Mouse (Mus musculus): ENCODE measurements around the gene Hmgn3. TPM values are rescaled to one million over a fixed set of nuclear protein-coding genes. Genes with fewer than 3 reads are reported as not detected.
A peak's percentile ranks its signal among the peaks of the same experiment; 100 is the strongest.

The Hmgn3 gene
- total RNA-seq, 2 experiments from 2014 or later = 5.8 to 6.2 TPM

DNA sequence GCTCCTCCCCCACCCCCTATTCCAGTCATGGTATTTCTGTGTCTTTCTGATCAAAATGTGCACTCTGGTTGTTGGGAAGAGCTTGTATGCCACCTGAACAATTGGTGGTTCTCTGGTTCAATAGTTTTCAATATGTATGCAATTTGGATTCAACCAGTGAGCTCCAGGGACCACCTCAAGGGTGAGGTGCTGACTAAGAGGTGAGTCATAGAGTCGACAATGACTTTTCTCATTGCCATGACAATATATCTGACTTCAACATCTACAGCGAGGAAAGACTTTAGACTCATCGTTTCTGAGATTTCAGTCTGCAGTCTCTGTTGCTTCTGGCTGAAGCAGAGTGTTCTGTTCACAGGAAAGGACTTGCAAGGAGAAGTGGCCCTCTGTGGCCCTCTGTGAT is 44.8 kb downstream of the Hmgn3 start:
- DNase-seq = no peak
- intact Hi-C loops (cut with DNase I) = no loop called here

DNA sequence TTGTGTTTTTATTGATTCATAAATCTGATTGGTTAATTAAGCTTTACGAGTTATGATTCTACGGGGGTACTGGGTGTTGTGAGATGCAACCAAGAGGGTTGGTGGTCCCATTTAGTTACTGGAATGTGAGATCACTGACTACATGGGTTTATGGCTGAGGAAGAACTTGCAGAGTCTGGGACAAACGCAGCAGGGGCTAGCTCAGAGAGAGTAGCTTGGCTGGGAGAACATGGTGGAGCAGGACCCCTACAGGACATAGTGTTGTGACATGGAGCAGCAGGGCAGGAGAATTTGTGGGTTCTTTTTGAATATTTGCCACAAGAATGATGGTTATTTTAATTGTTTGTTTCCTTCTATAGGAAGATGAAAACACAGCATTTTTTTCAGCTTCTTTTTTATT is 45.7 kb downstream of the Hmgn3 start:
- no peak for DNase-seq
- intact Hi-C loops (cut with DNase I) = no loop called here

DNA sequence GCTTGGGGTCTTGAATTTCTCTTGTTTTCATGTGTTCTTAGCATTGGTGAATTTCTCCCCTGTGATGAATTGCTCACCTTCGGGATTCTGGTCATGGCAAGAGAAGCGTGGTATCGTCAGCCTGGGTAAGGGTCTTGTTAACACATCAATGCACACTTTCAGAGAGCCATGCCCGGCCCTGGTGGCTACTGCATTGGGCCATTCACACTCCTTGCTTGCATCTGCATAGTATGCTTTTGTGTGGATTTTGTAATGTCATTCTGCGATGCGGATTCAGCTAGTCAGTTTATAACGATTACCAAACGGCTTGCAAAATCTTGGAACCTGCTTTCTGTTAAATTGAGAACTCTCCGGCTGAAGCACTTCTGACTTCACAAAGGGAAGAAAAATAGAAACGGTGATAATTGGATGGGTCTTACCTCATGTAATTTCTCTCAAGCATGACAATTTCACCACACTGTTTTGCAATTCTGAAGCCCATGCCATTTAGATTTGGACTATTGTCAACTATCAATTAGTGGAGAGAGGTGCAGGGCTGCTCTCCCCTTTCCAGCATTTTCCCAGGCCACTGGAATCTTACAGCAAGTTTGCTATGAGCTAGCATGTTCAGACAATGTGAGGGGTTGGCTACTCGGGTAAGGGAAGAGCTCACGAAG is 47.7 kb downstream of the Hmgn3 start:
- intact Hi-C loops (cut with DNase I) = no loop called here

DNA sequence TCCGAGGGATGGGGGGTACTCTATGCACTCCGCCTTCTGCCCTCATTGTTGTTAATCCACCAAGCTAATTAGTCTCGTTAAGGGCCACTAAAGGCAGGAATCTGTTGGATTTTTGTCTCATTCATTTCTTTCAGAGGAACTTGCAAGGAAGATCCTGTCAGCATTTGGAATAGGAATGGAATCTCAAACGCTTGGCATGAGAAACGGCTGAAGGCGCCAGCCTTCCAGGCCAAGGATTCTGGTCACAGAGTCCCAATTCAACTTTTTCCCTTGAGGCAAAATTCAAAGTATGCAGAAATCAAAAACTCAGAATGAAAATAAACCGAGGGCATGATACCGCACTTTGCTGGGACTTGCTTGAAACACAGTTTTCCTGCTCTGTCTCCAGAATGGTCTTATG is 48.7 kb downstream of the Hmgn3 start:
- intact Hi-C loops (cut with DNase I) = no loop called here
- peak; percentile 21 to 44 for DNase-seq

More for the DNA sequence above, 47.7 kb downstream of the Hmgn3 start:
- no peak for DNase-seq

DNA sequence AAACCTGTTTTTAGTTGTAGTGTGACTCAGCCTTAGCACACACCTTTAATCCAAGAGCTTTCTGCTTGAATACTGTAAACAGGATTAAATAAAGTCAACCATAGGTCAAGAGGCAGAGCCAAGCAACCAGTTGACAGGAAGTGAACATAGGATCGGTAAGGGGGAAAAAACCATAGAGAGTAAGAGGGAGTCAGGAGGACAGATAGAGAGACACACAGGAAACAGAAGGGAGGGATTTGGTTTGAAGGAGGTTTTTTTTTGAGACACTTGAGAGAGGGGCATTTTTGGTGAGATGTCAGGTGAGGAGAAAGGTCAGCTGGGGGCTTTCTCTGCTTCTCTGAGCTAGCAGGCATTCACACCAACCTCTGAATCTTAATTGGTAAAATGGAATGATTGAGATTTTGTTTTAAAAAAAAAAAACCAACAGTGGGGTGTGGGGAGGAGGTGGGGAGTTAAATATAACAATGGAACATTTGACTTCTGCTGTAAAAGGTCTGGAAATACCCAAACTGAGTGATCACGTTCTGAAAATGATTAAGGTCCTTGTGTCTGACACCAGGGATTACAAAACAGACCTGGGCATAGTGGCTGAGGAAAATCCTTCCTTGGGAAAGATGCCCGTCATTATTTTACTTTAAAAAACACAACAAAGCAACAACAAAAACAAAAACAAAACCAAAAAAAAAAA is 51.7 kb downstream of the Hmgn3 start:
- DNase-seq = no peak
- intact Hi-C loops (cut with DNase I) = no loop called here

DNA sequence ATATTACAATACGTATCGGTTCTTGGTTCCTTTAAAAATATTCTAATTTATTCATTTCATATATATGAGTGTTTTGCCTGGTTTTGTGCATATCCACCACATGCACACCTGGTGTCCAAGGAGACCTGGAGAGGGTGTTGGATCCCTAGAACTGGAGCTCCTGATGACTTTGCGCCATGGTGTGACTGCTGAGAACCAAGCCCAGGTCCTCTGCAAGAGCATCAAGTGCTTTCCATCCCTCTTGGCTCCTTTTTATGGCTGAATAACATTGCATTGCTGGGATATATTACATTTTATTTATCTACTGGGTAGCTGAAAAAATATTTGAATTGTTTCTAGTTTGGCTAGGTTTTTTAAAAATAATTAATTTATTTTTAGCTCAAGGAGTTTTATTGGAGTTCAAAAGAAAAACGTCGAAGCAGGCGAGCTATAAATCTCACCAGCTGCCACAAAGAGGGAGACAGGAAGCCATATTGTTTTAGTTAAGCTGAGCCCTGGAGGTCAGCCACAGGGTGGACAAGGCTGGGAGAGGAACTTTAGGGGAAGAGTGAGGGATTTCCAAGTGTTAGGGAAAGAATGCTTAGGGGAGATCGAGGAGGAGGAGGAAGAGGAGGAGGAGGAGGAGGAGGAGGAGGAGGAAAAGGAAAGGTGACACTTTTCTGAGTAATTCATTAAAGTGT is 62.6 kb downstream of the Hmgn3 start:
- DNase-seq = no peak

DNA sequence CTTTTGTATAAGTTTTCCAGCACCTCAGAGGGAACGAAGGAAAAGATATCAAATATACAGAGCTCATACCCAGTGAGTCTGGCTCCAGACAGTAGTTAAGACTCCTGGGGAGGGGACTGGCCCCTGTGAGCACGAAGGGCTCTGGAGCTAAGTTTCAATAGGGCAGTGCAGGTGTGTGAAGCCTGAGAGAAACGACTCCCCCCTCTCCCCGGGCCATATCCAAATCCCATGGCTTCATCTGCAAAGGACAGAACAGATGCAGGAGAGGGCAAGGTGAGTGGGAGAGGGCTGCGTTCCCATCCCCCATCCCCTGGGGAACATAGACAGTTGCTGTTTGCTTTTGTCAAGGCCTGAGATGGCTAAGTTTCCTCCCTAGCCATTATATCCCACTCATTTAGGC is 63.4 kb downstream of the Hmgn3 start:
- intact Hi-C loops (cut with DNase I) = no loop called here
- DNase-seq = no peak

More for the DNA sequence above, 62.6 kb downstream of the Hmgn3 start:
- intact Hi-C loops (cut with DNase I) = no loop called here

DNA sequence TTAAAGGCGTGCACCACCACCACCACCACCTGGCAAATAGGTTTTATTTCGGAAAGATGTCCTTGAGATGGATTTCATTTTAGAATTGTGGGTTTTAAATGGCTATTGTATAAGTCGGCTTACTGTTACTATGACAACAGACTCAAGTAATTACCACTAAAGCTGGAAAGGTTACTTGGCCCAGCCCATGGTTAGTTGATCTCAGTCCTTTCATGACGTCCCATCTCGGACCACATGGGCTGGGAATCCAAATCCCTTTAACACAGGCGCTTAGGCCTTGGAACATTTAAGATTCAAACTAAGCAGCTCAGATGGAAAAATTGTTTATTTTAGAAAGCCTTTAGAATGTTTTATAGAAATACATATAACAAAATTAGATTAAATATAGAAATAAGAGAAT is 64.2 kb downstream of the Hmgn3 start:
- DNase-seq = no peak
- intact Hi-C loops (cut with DNase I) = no loop called here

DNA sequence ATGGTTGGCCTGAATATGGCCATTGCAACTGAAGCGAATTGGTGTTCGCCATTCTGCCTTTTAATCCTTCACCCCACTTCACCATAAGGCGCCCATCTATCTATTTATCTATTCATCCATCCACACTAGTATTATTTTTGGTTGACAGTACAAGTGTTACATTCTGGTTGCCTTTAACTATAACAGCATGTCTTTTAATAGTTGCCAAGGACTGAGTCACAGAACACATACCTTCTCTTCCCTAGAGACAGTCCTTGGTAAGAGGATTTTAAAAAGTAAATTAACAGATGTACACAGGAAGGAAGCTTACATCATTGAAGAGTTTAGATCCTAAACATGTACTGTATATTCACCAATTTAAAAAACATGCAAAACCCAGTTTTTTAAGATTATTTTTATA is 66.8 kb downstream of the Hmgn3 start:
- DNase-seq = no peak
- intact Hi-C loops (cut with DNase I) = no loop called here

DNA sequence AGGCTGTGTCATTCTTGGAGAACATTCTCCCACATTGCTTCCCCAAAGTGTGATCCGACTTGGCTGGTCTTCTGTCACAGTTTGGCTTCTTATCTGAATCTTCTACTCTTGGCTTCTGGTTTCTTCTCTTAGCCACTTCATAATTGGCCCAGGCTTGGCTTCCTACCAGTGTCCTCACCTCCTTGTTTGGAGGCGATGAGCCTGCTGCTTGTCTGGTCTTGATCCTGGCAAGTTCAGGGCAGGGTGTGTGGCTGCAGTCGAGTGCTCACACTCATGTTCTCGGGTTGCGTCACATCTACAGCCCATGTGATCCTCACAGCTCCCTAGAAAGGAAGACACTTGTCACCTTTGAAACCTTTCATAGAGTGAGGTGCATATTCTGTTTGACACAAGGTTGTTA is 78.2 kb downstream of the Hmgn3 start:
- DNase-seq = no peak
- intact Hi-C loops (cut with DNase I) = no loop called here

DNA sequence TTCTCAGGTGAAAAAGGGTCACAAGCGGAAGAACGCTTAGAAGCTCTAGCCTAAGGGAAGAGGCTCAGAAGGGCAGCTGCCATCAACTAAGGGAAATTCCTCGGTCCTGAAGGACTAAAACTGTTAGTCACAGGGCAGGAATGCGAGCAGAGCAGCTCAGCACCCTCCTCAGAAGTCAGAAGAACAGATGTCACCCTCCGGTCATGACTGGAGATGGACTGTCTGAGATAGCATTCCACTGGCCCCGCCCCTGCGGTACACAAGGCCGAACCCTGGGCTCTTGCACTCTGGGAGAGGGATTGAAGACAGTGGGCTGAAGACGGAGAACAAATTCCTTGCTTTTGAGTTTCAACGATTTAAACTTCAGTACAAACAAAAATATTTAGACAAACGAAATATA is 85.2 kb downstream of the Hmgn3 start:
- no peak for DNase-seq
- intact Hi-C loops (cut with DNase I) = no loop called here

Other genes with a start within 250 kb of the Hmgn3 start
- gene Phip, start 171.2 kb downstream of the Hmgn3 start, total RNA-seq (2021) = 10 to 100 TPM; 19.9 to 27.8 TPM

Data from gastrocnemius, postnatal 36 days (tissue).